Mouse (Mus musculus) liver, embryonic 15.5 days (tissue): Measurements from ENCODE around the gene Dbx1. TPM values are rescaled to one million over a fixed set of nuclear protein-coding genes. Genes with fewer than 3 reads are reported as not detected.
A peak's percentile ranks its signal among the peaks of the same experiment; 100 is the strongest.

ENCODE experiments used
- ATAC-seq: fragments of 200-750 bp; cut with Nextera tagmentation; 2 replicates; pipeline ENCODE4 v1.8.0; 2017; ENCODE audit warnings: moderate number of reproducible peaks, mild to moderate bottlenecking, moderate library complexity; ENCODE audit not compliant: insufficient read depth
- H3K27ac ChIP-seq: fragments of 300-500 bp; sonication (generic); replicated peaks from 2 replicates; pipeline ENCODE4 v1.5.1; 2015; ENCODE audit warnings: mild to moderate bottlenecking, inconsistent platforms
- H3K27me3 ChIP-seq: fragments of 300-500 bp; sonication (generic); 2 replicates; pipeline ENCODE4 v1.6.1; 2015; ENCODE audit warnings: mild to moderate bottlenecking, inconsistent platforms
- H3K36me3 ChIP-seq: fragments of 300-500 bp; sonication (generic); replicated peaks from 2 replicates; pipeline ENCODE4 v1.6.1; 2015; ENCODE audit warnings: moderate library complexity, mild to moderate bottlenecking, inconsistent platforms
- H3K4me1 ChIP-seq: fragments of 300-500 bp; sonication (generic); replicated peaks from 2 replicates; pipeline ENCODE4 v1.6.1; 2015; ENCODE audit warnings: inconsistent platforms
- H3K4me2 ChIP-seq: fragments of 300-500 bp; sonication (generic); 2 replicates; pipeline ENCODE4 v1.6.1; 2015; ENCODE audit warnings: moderate library complexity, mild to moderate bottlenecking, inconsistent platforms
- H3K4me3 ChIP-seq: fragments of 300-500 bp; sonication (generic); replicated peaks from 2 replicates; pipeline ENCODE4 v1.5.1; 2015; ENCODE audit warnings: mild to moderate bottlenecking, inconsistent platforms
- H3K9ac ChIP-seq: fragments of 300-500 bp; sonication (generic); 2 replicates; pipeline ENCODE4 v1.6.1; 2015; ENCODE audit warnings: moderate library complexity, mild to moderate bottlenecking, inconsistent platforms
- H3K9me3 ChIP-seq: fragments of 300-500 bp; sonication (generic); replicated peaks from 2 replicates; pipeline ENCODE4 v1.6.1; 2016; ENCODE audit warnings: inconsistent platforms
- WGBS: fragments of 180-500 bp; shearing (Covaris S2); methylation state at CpG from one replicate; pipeline ENCODE4 v1.1.7; 2015; ENCODE audit warnings: mixed read lengths; ENCODE audit not compliant: insufficient replicate concordance; 5-methylcytosine and 5-hydroxymethylcytosine counted together
- polyA plus RNA-seq: library from polyadenylated mRNA; unstranded; fragments of >200 nt; fragmentation: Nextera tagmentation; extraction: Ambion mirVana; gene quantifications from 2 replicates; pipeline ENCODE4 v1.2.1, GENCODE M21; 2015

Gene Dbx1
- polyA plus RNA-seq, 1 experiment from 2014 or later = 0.20 TPM

GRCm38 (mm10) chr7:49639864-49640708 lies 3.4 kb upstream of the Dbx1 start:
- H3K27me3 ChIP-seq = peaks cover 73% of the 10 kb centered on the region
- no peaks in the 10 kb centered on the region for H3K4me1 ChIP-seq
- 22% methylated on average over 18 of the region's 18 CpGs for WGBS

GRCm38 (mm10) chr7:49638941-49639776 lies 2.5 kb upstream of the Dbx1 start:
- no peak for ATAC-seq
- H3K27me3 ChIP-seq = peaks cover 83% of the 10 kb centered on the region

More at GRCm38 (mm10) chr7:49639864-49640708, 3.4 kb upstream of the Dbx1 start:
- H3K9me3 ChIP-seq = no peaks in the 10 kb centered on the region
- no peak overlapping the region for H3K27ac ChIP-seq
- H3K4me3 ChIP-seq = no peak overlapping the region
- ATAC-seq = no peak
- H3K9ac ChIP-seq = no peak overlapping the region
- no peaks in the 10 kb centered on the region for H3K36me3 ChIP-seq
- no peak overlapping the region for H3K4me2 ChIP-seq

GRCm38 (mm10) chr7:49637851-49638663 lies 1.4 kb upstream of the Dbx1 start:
- ATAC-seq = no peak
- Histone ChIP-seq H3K4me3 (no peak overlapping the region), H3K4me1 (0 out of 2 replicates have a peak, but pooled peaks cover 6% of the 10 kb centered on the region), H3K9ac (no peak overlapping the region), H3K9me3 (no peaks in the 10 kb centered on the region), H3K27ac (no peak overlapping the region), H3K4me2 (no peak overlapping the region), H3K27me3 (peaks cover 94% of the 10 kb centered on the region), H3K36me3 (no peaks in the 10 kb centered on the region)
- 1% methylated on average over 21 of the region's 21 CpGs for WGBS

More at GRCm38 (mm10) chr7:49638941-49639776, 2.5 kb upstream of the Dbx1 start:
- no peaks in the 10 kb centered on the region for H3K9me3 ChIP-seq
- no peaks in the 10 kb centered on the region for H3K4me1 ChIP-seq
- no peak overlapping the region for H3K4me3 ChIP-seq
- peak overlapping the region; percentile 18; the same call in 1 of the 2 replicates for H3K4me2 ChIP-seq
- H3K36me3 ChIP-seq = no peaks in the 10 kb centered on the region
- no peak overlapping the region for H3K9ac ChIP-seq
- no peak overlapping the region for H3K27ac ChIP-seq
- WGBS = 3% methylated on average over 35 of the region's 35 CpGs

- no peaks in the 10 kb centered on the region for H3K36me3 ChIP-seq
- no peak overlapping the region for H3K4me3 ChIP-seq
- no peak overlapping the region for H3K4me2 ChIP-seq
- WGBS = 4% methylated on average over 9 of the region's 9 CpGs
- H3K9me3 ChIP-seq = no peaks in the 10 kb centered on the region
- H3K27ac ChIP-seq = no peak overlapping the region
- no peak overlapping the region for H3K9ac ChIP-seq
- H3K27me3 ChIP-seq = peaks cover 100% of the 10 kb centered on the region
- H3K4me1 ChIP-seq = 0 out of 2 replicates have a peak, but pooled peaks cover 6% of the 10 kb centered on the region
- no peak for ATAC-seq
Observed at GRCm38 (mm10) chr7:49637281-49637680, 632 bp upstream of the Dbx1 start.

GRCm38 (mm10) chr7:49635971-49636370 lies 678 bp downstream of the Dbx1 start:
- 3% methylated on average over 22 of the region's 22 CpGs for WGBS

GRCm38 (mm10) chr7:49635074-49635621 lies 1.5 kb downstream of the Dbx1 start:
- Histone ChIP-seq H3K4me3 (no peak overlapping the region), H3K4me2 (no peak overlapping the region)

More at GRCm38 (mm10) chr7:49635971-49636370, 678 bp downstream of the Dbx1 start:
- Histone ChIP-seq H3K9me3 (no peaks in the 10 kb centered on the region), H3K9ac (no peak overlapping the region), H3K4me3 (no peak overlapping the region), H3K4me1 (0 out of 2 replicates have a peak, but pooled peaks cover 6% of the 10 kb centered on the region), H3K27me3 (peaks cover 100% of the 10 kb centered on the region), H3K27ac (no peak overlapping the region), H3K36me3 (no peaks in the 10 kb centered on the region), H3K4me2 (no peak overlapping the region)
- no peak for ATAC-seq

GRCm38 (mm10) chr7:49634291-49635073 lies 2.2 kb downstream of the Dbx1 start:
- WGBS = 2% methylated on average over 26 of the region's 26 CpGs
- 0 out of 2 replicates have a peak, but pooled peaks cover 6% of the 10 kb centered on the region for H3K4me1 ChIP-seq
- H3K27ac ChIP-seq = no peak overlapping the region
- peak overlapping the region; percentile 58 for H3K4me2 ChIP-seq
- H3K27me3 ChIP-seq = peaks cover 98% of the 10 kb centered on the region
- no peaks in the 10 kb centered on the region for H3K9me3 ChIP-seq
- no peak overlapping the region for H3K9ac ChIP-seq
- no peaks in the 10 kb centered on the region for H3K36me3 ChIP-seq
- H3K4me3 ChIP-seq = peak overlapping the region; percentile 40
- ATAC-seq = no peak

More at GRCm38 (mm10) chr7:49635074-49635621, 1.5 kb downstream of the Dbx1 start:
- ATAC-seq = no peak
- Histone ChIP-seq H3K36me3 (no peaks in the 10 kb centered on the region), H3K9ac (no peak overlapping the region), H3K9me3 (no peaks in the 10 kb centered on the region), H3K27ac (no peak overlapping the region), H3K27me3 (peaks cover 100% of the 10 kb centered on the region), H3K4me1 (0 out of 2 replicates have a peak, but pooled peaks cover 6% of the 10 kb centered on the region)
- WGBS = 2% methylated on average over 35 of the region's 35 CpGs

- WGBS = under 1% methylated on average over 33 of the region's 33 CpGs
- no peaks in the 10 kb centered on the region for H3K36me3 ChIP-seq
- H3K27me3 ChIP-seq = peaks cover 91% of the 10 kb centered on the region
- ATAC-seq = no peak
- peak overlapping the region; percentile 58 for H3K4me2 ChIP-seq
- H3K9me3 ChIP-seq = no peaks in the 10 kb centered on the region
- peak overlapping the region; percentile 40 for H3K4me3 ChIP-seq
- H3K4me1 ChIP-seq = 0 out of 2 replicates have a peak, but pooled peaks cover 6% of the 10 kb centered on the region
- H3K27ac ChIP-seq = no peak overlapping the region
- no peak overlapping the region for H3K9ac ChIP-seq
Observed at GRCm38 (mm10) chr7:49633375-49633956, 3.2 kb downstream of the Dbx1 start.

GRCm38 (mm10) chr7:49632391-49632790 lies 4.3 kb downstream of the Dbx1 start:
- Histone ChIP-seq H3K27me3 (peaks cover 82% of the 10 kb centered on the region), H3K9ac (no peak overlapping the region), H3K4me2 (no peak overlapping the region), H3K9me3 (no peaks in the 10 kb centered on the region), H3K36me3 (no peaks in the 10 kb centered on the region), H3K4me3 (no peak overlapping the region), H3K27ac (no peak overlapping the region), H3K4me1 (0 out of 2 replicates have a peak, but pooled peaks cover 6% of the 10 kb centered on the region)
- WGBS = 4% methylated on average over 24 of the region's 24 CpGs
- ATAC-seq = no peak
